Mouse (Mus musculus): ENCODE results near the gene Nlrp9b.

DNA sequence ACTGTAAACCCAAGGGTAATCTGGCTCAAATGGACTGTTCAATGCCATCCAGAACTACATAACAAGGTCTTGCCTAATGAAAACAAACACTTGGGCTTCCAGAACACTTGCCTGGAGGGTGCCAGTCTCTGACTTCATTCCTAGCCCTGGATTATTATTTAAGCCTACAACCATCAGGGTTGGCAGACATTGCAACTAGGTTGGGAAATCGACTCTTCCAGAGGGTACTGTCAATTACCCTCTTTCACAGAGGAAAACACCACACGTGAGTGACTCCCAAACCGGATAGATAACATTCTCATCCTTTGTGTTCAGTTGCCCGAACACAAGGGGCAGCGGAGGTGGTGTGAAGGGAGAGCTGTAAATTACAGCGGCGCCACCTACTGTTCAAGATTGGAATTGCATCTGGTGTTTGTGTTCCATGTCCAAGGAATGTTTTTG lies 34.9 kb upstream of the Nlrp9b start:
- TF ChIP-seq EP300 (IDR thresholded peaks at IDR 0.05; ENCODE audit: low read depth in 1 of 2, low read length in 2 of 2) (no peak), MXI1 (IDR thresholded peaks at IDR 0.05; ENCODE audit: low read depth, low read length) (no peak), CTCF (IDR thresholded peaks at IDR 0.05 in 2 of 3, conservative IDR thresholded peaks at IDR 0.05 in 1 of 3; ENCODE audit: control insufficient read depth in 1 of 3, insufficient read depth in 1 of 3, low read depth in 2 of 3, low read length in 3 of 3, poor library complexity in 1 of 3, severe bottlenecking in 1 of 3) (peak; percentile 66 to 88 (median 78))
